In the genomic region with DNA sequence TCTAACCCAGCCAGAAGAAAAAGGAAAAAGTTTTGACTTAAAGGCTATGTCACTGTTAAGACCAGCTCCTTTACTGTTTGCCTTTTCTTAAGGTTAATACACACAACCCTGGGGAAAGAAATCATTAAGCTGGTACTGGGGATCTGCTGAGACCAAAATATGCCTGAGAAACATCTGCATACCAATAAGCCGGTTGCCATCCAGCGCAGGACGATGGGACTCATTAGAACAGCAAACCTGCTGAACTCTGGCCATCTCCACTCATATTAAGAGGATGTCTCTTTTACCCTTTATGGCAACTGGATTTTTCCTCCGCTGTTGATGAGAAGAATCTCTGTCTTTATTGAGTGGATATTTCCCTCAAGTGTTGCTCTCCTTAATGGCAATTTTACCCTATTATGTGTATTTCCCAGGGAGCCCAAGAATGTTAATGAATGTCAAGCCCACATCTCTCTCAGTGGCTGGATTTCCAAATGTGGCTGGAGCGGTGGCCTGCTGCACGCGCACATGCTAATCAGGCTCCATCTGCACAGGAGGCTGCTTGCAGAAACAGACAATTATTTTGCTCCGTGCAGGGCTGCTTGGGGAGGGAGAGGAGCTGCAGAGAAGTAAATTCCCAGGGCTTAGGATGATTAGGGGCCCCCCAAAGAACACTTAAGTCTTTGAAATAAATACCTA, we compare ENCODE assay signal across 12 mouse cellular contexts.
DNase-seq lines count a peak whose midpoint lies in the region; ATAC-seq lines count a peak whose summit lies in the region.
"Had no signal": no experiment of that assay in that cellular context is flagged by ENCODE, and none has a peak within 500 bp of the region (broad histone marks: within the 10 kb centered on the region; RNA-seq: fewer than 3 reads in every experiment).

No protein-coding gene starts in this region.

- no peaks in the 10 kb centered on the region for H3K9me3 ChIP-seq in kidney, embryonic 15.5 days (replicated peaks)
- no peaks in the 10 kb centered on the region for H3K9me3 ChIP-seq in forebrain, embryonic 13.5 days (replicated peaks)
- H3K9me3 ChIP-seq in limb, embryonic 10.5 days (replicated peaks) = no peaks in the 10 kb centered on the region
- H3K9me3 ChIP-seq in neural tube, embryonic 14.5 days (ENCODE audit: control insufficient read depth, low read length) = no peaks in the 10 kb centered on the region
- H3K9me3 ChIP-seq in heart, embryonic 12.5 days (replicated peaks) = no peaks in the 10 kb centered on the region
- H3K9me3 ChIP-seq: lung, embryonic 15.5 days had no signal

- H3K27ac ChIP-seq in kidney, embryonic 15.5 days = peak overlapping the region; percentile 23; the same call in 1 of the 2 replicates
- peak overlapping the region; percentile 75 for H3K27ac ChIP-seq in forebrain, embryonic 13.5 days
- H3K27ac ChIP-seq in limb, embryonic 10.5 days = peak overlapping the region; percentile 77
- H3K27ac ChIP-seq in neural tube, embryonic 14.5 days (ENCODE audit: low read depth, low read length) = peak overlapping the region; percentile 30; the same call in 1 of the 2 replicates
- H3K27ac ChIP-seq in heart, embryonic 12.5 days (ENCODE audit: poor library complexity, severe bottlenecking) = no peak overlapping the region
- H3K27ac ChIP-seq: lung, embryonic 15.5 days had no signal

- H3K27me3 ChIP-seq in kidney, embryonic 15.5 days = no peaks in the 10 kb centered on the region
- no peaks in the 10 kb centered on the region for H3K27me3 ChIP-seq in forebrain, embryonic 13.5 days
- no peaks in the 10 kb centered on the region for H3K27me3 ChIP-seq in limb, embryonic 10.5 days (ENCODE audit: low read depth, poor library complexity, severe bottlenecking)
- no peaks in the 10 kb centered on the region for H3K27me3 ChIP-seq in neural tube, embryonic 14.5 days (ENCODE audit: control insufficient read depth, insufficient read depth, low read length)
- no peaks in the 10 kb centered on the region for H3K27me3 ChIP-seq in heart, embryonic 12.5 days (replicated peaks)
- H3K27me3 ChIP-seq: lung, embryonic 15.5 days had no signal

- peaks cover 15% of the 10 kb centered on the region for H3K4me1 ChIP-seq in kidney, embryonic 15.5 days
- peaks cover 41% of the 10 kb centered on the region for H3K4me1 ChIP-seq in forebrain, embryonic 13.5 days
- peaks cover 29% of the 10 kb centered on the region for H3K4me1 ChIP-seq in limb, embryonic 10.5 days
- H3K4me1 ChIP-seq in neural tube, embryonic 14.5 days (ENCODE audit: control insufficient read depth, insufficient read depth, low read length) = peaks cover 12% of the 10 kb centered on the region
- H3K4me1 ChIP-seq in heart, embryonic 12.5 days (replicated peaks) = 0 out of 2 replicates have a peak, but pooled peaks cover 3% of the 10 kb centered on the region
- H3K4me1 ChIP-seq: lung, embryonic 15.5 days had no signal

- 0 out of 2 replicates have a peak, but pooled peaks have one; percentile 75 for ATAC-seq in kidney, embryonic 15.5 days (replicated peaks; ENCODE audit: low FRiP score)
- ATAC-seq in forebrain, embryonic 13.5 days = peak; percentile 89
- ATAC-seq in neural tube, embryonic 14.5 days (ENCODE audit: low read depth) = peak; percentile 74; the same call in 1 of the 2 replicates
- ATAC-seq in heart, embryonic 12.5 days (ENCODE audit: insufficient number of reproducible peaks, low FRiP score) = no peak

- H3K9ac ChIP-seq in kidney, embryonic 15.5 days = no peak overlapping the region
- H3K9ac ChIP-seq in forebrain, embryonic 13.5 days = no peak overlapping the region
- H3K9ac ChIP-seq in neural tube, embryonic 14.5 days (replicated peaks; ENCODE audit: low read depth, low read length) = no peak overlapping the region
- no peak overlapping the region for H3K9ac ChIP-seq in heart, embryonic 12.5 days
- H3K9ac ChIP-seq: lung, embryonic 15.5 days had no signal

- no peak overlapping the region for H3K4me3 ChIP-seq in kidney, embryonic 15.5 days (replicated peaks)
- H3K4me3 ChIP-seq in forebrain, embryonic 13.5 days = no peak overlapping the region
- no peak overlapping the region for H3K4me3 ChIP-seq in limb, embryonic 10.5 days
- no peak overlapping the region for H3K4me3 ChIP-seq in neural tube, embryonic 14.5 days (ENCODE audit: low read depth, low read length)
- H3K4me3 ChIP-seq in heart, embryonic 12.5 days = no peak overlapping the region
- H3K4me3 ChIP-seq: lung, embryonic 15.5 days had no signal

- 42% methylated on average over 8 of the region's 8 CpGs for WGBS in kidney, embryonic 15.5 days
- WGBS in forebrain, embryonic 13.5 days = 3% methylated on average over 8 of the region's 8 CpGs
- WGBS in limb, embryonic 10.5 days = 42% methylated on average over 8 of the region's 8 CpGs
- WGBS in neural tube, embryonic 14.5 days = 22% methylated on average over 8 of the region's 8 CpGs
- WGBS in heart, embryonic 12.5 days = 53% methylated on average over 8 of the region's 8 CpGs

- H3K36me3 ChIP-seq in kidney, embryonic 15.5 days = no peaks in the 10 kb centered on the region
- no peaks in the 10 kb centered on the region for H3K36me3 ChIP-seq in forebrain, embryonic 13.5 days (ENCODE audit: poor library complexity, severe bottlenecking)
- H3K36me3 ChIP-seq in limb, embryonic 10.5 days = no peaks in the 10 kb centered on the region
- H3K36me3 ChIP-seq in neural tube, embryonic 14.5 days (ENCODE audit: control insufficient read depth, insufficient read depth, low read length) = no peaks in the 10 kb centered on the region
- H3K36me3 ChIP-seq in heart, embryonic 12.5 days = no peaks in the 10 kb centered on the region
- H3K36me3 ChIP-seq: lung, embryonic 15.5 days had no signal

- no peak for DNase-seq in kidney, adult 18-20 months
- peak; percentile 47 for DNase-seq in limb, embryonic 10.5 days (ENCODE audit: low spot score)
- DNase-seq in gastrocnemius, postnatal 10 days = no peak
- no peak for DNase-seq in left cerebral cortex, adult 18-20 months (ENCODE audit: low spot score in 2 of 2)
- DNase-seq: heart, adult 18-20 months; kidney, adult 11 months; thymus, adult 18-20 months had no signal

- H3K4me2 ChIP-seq in kidney, embryonic 15.5 days = no peak overlapping the region
- peak overlapping the region; percentile 38 for H3K4me2 ChIP-seq in forebrain, embryonic 13.5 days
- H3K4me2 ChIP-seq in neural tube, embryonic 14.5 days (ENCODE audit: low read depth, low read length) = no peak overlapping the region
- H3K4me2 ChIP-seq in heart, embryonic 12.5 days = no peak overlapping the region
- H3K4me2 ChIP-seq: lung, embryonic 15.5 days had no signal
